Mouse (Mus musculus) heart, postnatal 0 days (tissue): ENCODE data around the gene Ccdc6. TPM values are rescaled to one million over a fixed set of nuclear protein-coding genes. Genes with fewer than 3 reads are reported as not detected.

Source experiments
- ATAC-seq: fragments of 200-750 bp; cut with Nextera tagmentation; 2 replicates; pipeline ENCODE4 v1.8.0; 2017; ENCODE audit warnings: low read depth, moderate number of reproducible peaks, moderate library complexity; ENCODE audit not compliant: insufficient read depth
- DNase-seq: peaks from one replicate; pipeline ENCODE4 v3.0.0-alpha.2; 2016; ENCODE audit warnings: low spot score
- H3K27ac ChIP-seq: fragments of 300-500 bp; sonication (generic); 2 replicates; pipeline ENCODE4 v1.5.1; 2014; ENCODE audit warnings: low read depth, mild to moderate bottlenecking
- H3K27me3 ChIP-seq: fragments of 300-500 bp; sonication (generic); 2 replicates; pipeline ENCODE4 v1.6.1; 2014; ENCODE audit warnings: low read length, mixed read lengths; ENCODE audit not compliant: control insufficient read depth, insufficient read depth
- H3K36me3 ChIP-seq: fragments of 300-500 bp; sonication (generic); replicated peaks from 2 replicates; pipeline ENCODE4 v1.6.1; 2014; ENCODE audit warnings: low read length, mixed read lengths; ENCODE audit not compliant: control insufficient read depth, insufficient read depth
- H3K4me1 ChIP-seq: fragments of 300-500 bp; sonication (generic); 2 replicates; pipeline ENCODE4 v1.6.1; 2014; ENCODE audit warnings: antibody characterized with exemption; ENCODE audit not compliant: control insufficient read depth, insufficient read depth
- H3K4me2 ChIP-seq: fragments of 300-500 bp; sonication (generic); 2 replicates; pipeline ENCODE4 v1.6.1; 2014; ENCODE audit warnings: low read depth, mild to moderate bottlenecking, low read length, moderate library complexity
- H3K4me3 ChIP-seq: fragments of 300-500 bp; sonication (generic); 2 replicates; pipeline ENCODE4 v1.5.1; 2014; ENCODE audit warnings: low read depth, low read length
- H3K9ac ChIP-seq: fragments of 300-500 bp; sonication (generic); replicated peaks from 2 replicates; pipeline ENCODE4 v1.6.1; 2014; ENCODE audit warnings: low read depth, low read length, mixed read lengths
- H3K9me3 ChIP-seq: fragments of 300-500 bp; sonication (generic); replicated peaks from 2 replicates; pipeline ENCODE4 v1.6.1; 2016; ENCODE audit warnings: low read length; ENCODE audit not compliant: control insufficient read depth
- CTCF ChIP-seq: IDR thresholded peaks from 2 replicates; pipeline ENCODE4 v1.5.1; 2016; ENCODE audit warnings: antibody characterized with exemption, control low read depth, low read depth
- EP300 ChIP-seq: IDR thresholded peaks from 2 replicates; pipeline ENCODE4 v1.6.1; 2016; ENCODE audit warnings: antibody characterized with exemption, low read depth
- WGBS: fragments of 180-500 bp; shearing (Covaris S2); extraction: QIAGEN DNeasy Blood & Tissue Kit; methylation state at CpG from one replicate; pipeline ENCODE4 v1.1.7; 2014; 5-methylcytosine and 5-hydroxymethylcytosine counted together
- polyA plus RNA-seq: library from polyadenylated mRNA; unstranded; fragments of >200 nt; fragmentation: Nextera tagmentation; extraction: Ambion mirVana; gene quantifications from 2 replicates; pipeline ENCODE4 v1.2.1, GENCODE M21; 2015
- total RNA-seq: library from RNA; depleted of rRNA; stranded (reverse); fragments of >200 nt; gene quantifications from 2 replicates; pipeline ENCODE4 v1.2.3, GENCODE M21; 2014; ENCODE audit warnings: low replicate concordance; rRNA removed

The Ccdc6 gene
- total and polyA plus RNA-seq, 2 experiments from 2014 or later = 7.7 to 10.4 TPM

DNA sequence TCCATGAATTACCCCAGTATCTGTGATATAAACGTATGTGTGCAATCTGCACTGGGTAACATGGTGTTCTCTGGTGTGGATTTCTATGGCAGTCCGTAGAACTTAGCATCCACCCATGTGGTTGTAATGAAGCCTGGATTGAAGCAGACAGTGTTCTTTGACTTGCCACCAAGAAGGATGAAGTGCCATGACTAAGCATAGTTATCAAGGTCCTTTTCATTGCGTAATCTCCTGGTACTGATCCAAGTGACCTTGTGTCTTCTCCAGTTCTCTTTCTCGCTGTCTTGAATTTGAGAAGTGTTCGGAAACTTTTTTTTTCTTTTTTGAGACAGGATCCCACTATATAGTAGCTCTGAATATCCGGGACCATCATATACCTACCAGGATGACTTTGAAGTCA is 127.7 kb downstream of the Ccdc6 start:
- ATAC-seq (no peak), DNase-seq (no peak)
- no peaks in the 10 kb centered on the region for H3K9me3 ChIP-seq
- WGBS = 77% methylated on average over 6 of the region's 6 CpGs
- no peaks in the 10 kb centered on the region for H3K27me3 ChIP-seq
- no peak overlapping the region for H3K9ac ChIP-seq
- H3K4me3 ChIP-seq = no peak overlapping the region
- no peaks in the 10 kb centered on the region for H3K4me1 ChIP-seq
- TF ChIP-seq EP300 = no peak
- TF ChIP-seq CTCF = no peak
- H3K4me2 ChIP-seq = no peak overlapping the region
- H3K36me3 ChIP-seq = no peaks in the 10 kb centered on the region
- H3K27ac ChIP-seq = no peak overlapping the region

GRCm38 (mm10) chr10:70225760-70226159 is 128.8 kb downstream of the Ccdc6 start:
- no peaks in the 10 kb centered on the region for H3K27me3 ChIP-seq
- H3K27ac ChIP-seq = no peak overlapping the region
- no peak overlapping the region for H3K9ac ChIP-seq
- TF ChIP-seq EP300 (no peak), CTCF (no peak)
- H3K4me1 ChIP-seq = no peaks in the 10 kb centered on the region
- no peaks in the 10 kb centered on the region for H3K9me3 ChIP-seq
- H3K4me3 ChIP-seq = no peak overlapping the region
- no peak for DNase-seq
- no peak for ATAC-seq
- WGBS = 58% methylated on average over 6 of the region's 6 CpGs
- H3K36me3 ChIP-seq = no peaks in the 10 kb centered on the region
- H3K4me2 ChIP-seq = no peak overlapping the region

- H3K27ac ChIP-seq = no peak overlapping the region
- no peak overlapping the region for H3K9ac ChIP-seq
- H3K4me2 ChIP-seq = no peak overlapping the region
- no peak overlapping the region for H3K4me3 ChIP-seq
- H3K27me3 ChIP-seq = no peaks in the 10 kb centered on the region
- H3K9me3 ChIP-seq = no peaks in the 10 kb centered on the region
- TF ChIP-seq EP300 = no peak
- TF ChIP-seq CTCF = no peak
- H3K36me3 ChIP-seq = no peaks in the 10 kb centered on the region
- H3K4me1 ChIP-seq = no peaks in the 10 kb centered on the region
- no peak for ATAC-seq
- DNase-seq = no peak
Observed at GRCm38 (mm10) chr10:70226608-70227007, 129.7 kb downstream of the Ccdc6 start.

DNA sequence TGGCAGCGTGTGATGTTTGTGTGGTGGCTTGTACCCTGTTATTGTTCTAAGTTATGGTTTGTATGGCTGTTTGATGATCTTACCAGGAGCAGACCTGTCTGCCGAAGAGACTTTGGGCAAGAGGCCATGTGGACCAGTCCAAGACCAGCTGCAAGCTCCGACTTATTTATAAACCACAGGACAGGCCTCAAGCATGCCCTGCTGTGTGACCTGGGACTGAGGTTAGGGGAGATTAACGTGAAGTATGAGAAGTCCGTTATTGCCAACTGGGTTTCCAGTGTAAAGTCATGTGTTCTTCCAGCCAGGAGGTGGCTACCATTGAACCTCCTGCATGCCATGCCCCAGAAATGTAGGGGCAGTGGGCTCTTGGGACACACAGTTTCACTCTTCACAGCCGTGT is 133.4 kb downstream of the Ccdc6 start:
- ATAC-seq (peak; percentile 64; the same call in 1 of the 2 replicates), DNase-seq (no peak)
- Histone ChIP-seq H3K9me3 (no peaks in the 10 kb centered on the region), H3K27ac (no peak overlapping the region), H3K27me3 (no peaks in the 10 kb centered on the region), H3K36me3 (no peaks in the 10 kb centered on the region), H3K9ac (no peak overlapping the region), H3K4me1 (no peaks in the 10 kb centered on the region), H3K4me3 (no peak overlapping the region), H3K4me2 (no peak overlapping the region)
- TF ChIP-seq CTCF (no peak), EP300 (no peak)
- 58% methylated on average over 6 of the region's 6 CpGs for WGBS

DNA sequence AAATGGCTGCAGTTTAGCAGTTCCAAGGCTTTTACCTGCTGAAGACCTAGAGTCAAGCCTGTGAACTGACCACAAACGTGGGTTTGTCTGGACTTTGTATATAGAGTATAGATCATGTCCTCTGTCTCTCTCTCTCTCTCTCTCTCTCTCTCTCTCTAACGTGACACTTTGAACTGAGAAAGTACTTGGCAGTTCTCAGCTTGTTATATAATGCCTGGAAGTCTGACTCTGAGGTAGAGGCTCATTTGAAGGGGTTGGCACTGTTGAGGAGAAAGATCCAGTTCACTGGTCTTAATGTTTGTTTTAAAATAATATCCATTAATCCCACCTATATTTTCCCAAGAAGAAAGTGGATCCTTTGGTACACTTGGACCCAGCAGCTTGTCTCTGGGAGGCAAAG is 141.0 kb downstream of the Ccdc6 start:
- Histone ChIP-seq H3K4me1 (no peaks in the 10 kb centered on the region), H3K9ac (no peak overlapping the region), H3K36me3 (no peaks in the 10 kb centered on the region), H3K4me3 (no peak overlapping the region), H3K9me3 (no peaks in the 10 kb centered on the region), H3K4me2 (no peak overlapping the region), H3K27me3 (no peaks in the 10 kb centered on the region), H3K27ac (no peak overlapping the region)
- DNase-seq (no peak), ATAC-seq (no peak)
- TF ChIP-seq CTCF (no peak), EP300 (no peak)
- 50% methylated on average over 2 of the region's 2 CpGs for WGBS

Other genes starting within 250 kb of the Ccdc6 start
- gene Mrln, start 107.5 kb downstream of the Ccdc6 start, total RNA-seq = not detected in 2 replicates
- 0.51 TPM in 1 of 2 replicates, not detected in the other for gene Mrln, start 107.5 kb downstream of the Ccdc6 start, polyA plus RNA-seq
- gene Slc16a9, start 148.0 kb downstream of the Ccdc6 start, total RNA-seq = 1.6 and 2.0 TPM in 2 replicates
- gene Slc16a9, start 148.0 kb downstream of the Ccdc6 start, polyA plus RNA-seq = 0.77 and 0.86 TPM in 2 replicates